Mouse (Mus musculus): ENCODE results near the gene Omg.

Omg gene

GRCm38 (mm10) chr11:79503845-79504244 lies at the start of gene Omg:
TSS of gene Omg (minus strand) at chr11:79504084.
- peak; percentile 63 to 83 for DNase-seq (ENCODE audit: low spot score in 2 of 2)

- no peak for DNase-seq (ENCODE audit: low spot score in 2 of 2)
Measured at GRCm38 (mm10) chr11:79552622-79553021, 48.7 kb upstream of the Omg start.

GRCm38 (mm10) chr11:79536293-79536692 lies 32.4 kb upstream of the Omg start:
- no peak for DNase-seq (ENCODE audit: low spot score in 2 of 2)

- no peak for DNase-seq (ENCODE audit: low spot score in 2 of 2)
Measured at GRCm38 (mm10) chr11:79535554-79535953, 31.7 kb upstream of the Omg start.

- no peak for DNase-seq (ENCODE audit: low spot score in 2 of 2)
Measured at GRCm38 (mm10) chr11:79533950-79534690, 30.2 kb upstream of the Omg start.

- no peak for DNase-seq (ENCODE audit: low spot score in 2 of 2)
Measured at GRCm38 (mm10) chr11:79533311-79533710, 29.4 kb upstream of the Omg start.

GRCm38 (mm10) chr11:79531485-79531884 lies 27.6 kb upstream of the Omg start:
- DNase-seq (ENCODE audit: low spot score in 2 of 2): no peak

GRCm38 (mm10) chr11:79530774-79531173 lies 26.9 kb upstream of the Omg start:
- DNase-seq (ENCODE audit: low spot score in 2 of 2): no peak

GRCm38 (mm10) chr11:79530333-79530761 lies 26.5 kb upstream of the Omg start, which contains the start of the genes Evi2 and Evi2a:
TSS of gene Evi2 (minus strand) at chr11:79530589.
TSS of gene Evi2a (minus strand) at chr11:79530609.
- peak; percentile 27 to 56 for DNase-seq (ENCODE audit: low spot score in 2 of 2)

GRCm38 (mm10) chr11:79529736-79530135 lies 25.9 kb upstream of the Omg start:
- no peak for DNase-seq (ENCODE audit: low spot score in 2 of 2)

GRCm38 (mm10) chr11:79529226-79529625 lies 25.3 kb upstream of the Omg start:
- DNase-seq (ENCODE audit: low spot score in 2 of 2): no peak

- no peak for DNase-seq (ENCODE audit: low spot score in 2 of 2)
Measured at GRCm38 (mm10) chr11:79528601-79529000, 24.7 kb upstream of the Omg start.

GRCm38 (mm10) chr11:79527739-79528384 lies 24.0 kb upstream of the Omg start:
- DNase-seq (ENCODE audit: low spot score in 2 of 2): no peak

- peak in 1 of 2 experiments; percentile 33 for DNase-seq (ENCODE audit: low spot score in 2 of 2)
Measured at GRCm38 (mm10) chr11:79527015-79527738, 23.3 kb upstream of the Omg start.

GRCm38 (mm10) chr11:79526549-79526948 lies 22.7 kb upstream of the Omg start:
- no peak for DNase-seq (ENCODE audit: low spot score in 2 of 2)

- DNase-seq (ENCODE audit: low spot score in 2 of 2): no peak
Measured at GRCm38 (mm10) chr11:79524310-79524575, 20.4 kb upstream of the Omg start.

GRCm38 (mm10) chr11:79523560-79524309 lies 19.9 kb upstream of the Omg start, which contains the start of gene Evi2b:
TSS of gene Evi2b (minus strand) at chr11:79523762.
- no peak for DNase-seq (ENCODE audit: low spot score in 2 of 2)

- no peak for DNase-seq (ENCODE audit: low spot score in 2 of 2)
Measured at GRCm38 (mm10) chr11:79522944-79523343, 19.1 kb upstream of the Omg start.

- DNase-seq (ENCODE audit: low spot score in 2 of 2): no peak
Measured at GRCm38 (mm10) chr11:79521930-79522329, 18.0 kb upstream of the Omg start.

- no peak for DNase-seq (ENCODE audit: low spot score in 2 of 2)
Measured at GRCm38 (mm10) chr11:79520772-79521171, 16.9 kb upstream of the Omg start.

- peak in 1 of 2 experiments; percentile 75 for DNase-seq (ENCODE audit: low spot score in 2 of 2)
Measured at GRCm38 (mm10) chr11:79519878-79520291, 16.0 kb upstream of the Omg start.

GRCm38 (mm10) chr11:79519299-79519698 lies 15.4 kb upstream of the Omg start:
- no peak for DNase-seq (ENCODE audit: low spot score in 2 of 2)

Measured in frontal cortex, postnatal 36 days (tissue).